ENCODE assay signal across 24 mouse cellular contexts in genomic region chr3:154763374-154763773, GRCm38 (mm10).
DNase-seq lines count a peak whose midpoint lies in the region; ATAC-seq and TF ChIP-seq lines count a peak whose summit lies in the region.
"Had no signal": no experiment of that assay in that cellular context is flagged by ENCODE, and none has a peak within 500 bp of the region (broad histone marks: within the 10 kb centered on the region; RNA-seq: fewer than 3 reads in every experiment).

No protein-coding gene starts in this region.

- no peak for TF ChIP-seq CTCF in lung, postnatal 0 days (IDR thresholded peaks at IDR 0.05)
- TF ChIP-seq CTCF in gastrocnemius, adult 2 months (IDR thresholded peaks at IDR 0.05), result no peak

- intact Hi-C loops in gastrocnemius, adult 2 months (cut with DNase I), result no loop called here

- H3K4me2 ChIP-seq in kidney, embryonic 15.5 days, result no peak overlapping the region
- no peak overlapping the region for H3K4me2 ChIP-seq in lung, postnatal 0 days (replicated peaks; ENCODE audit: low read depth, low read length)
- H3K4me2 ChIP-seq in embryonic facial prominence, embryonic 11.5 days (ENCODE audit: low read depth, low read length), result no peak overlapping the region
- H3K4me2 ChIP-seq: heart, embryonic 15.5 days; hindbrain, embryonic 13.5 days; lung, embryonic 15.5 days; neural tube, embryonic 15.5 days had no signal

- no peak overlapping the region for H3K4me3 ChIP-seq in kidney, embryonic 15.5 days (replicated peaks)
- no peak overlapping the region for H3K4me3 ChIP-seq in lung, postnatal 0 days (ENCODE audit: low read depth, low read length)
- no peak overlapping the region for H3K4me3 ChIP-seq in embryonic facial prominence, embryonic 11.5 days (ENCODE audit: low read depth, low read length)
- H3K4me3 ChIP-seq in gastrocnemius, adult 2 months, result no peak overlapping the region
- H3K4me3 ChIP-seq: heart, embryonic 15.5 days; hindbrain, embryonic 13.5 days; lung, embryonic 15.5 days; neural tube, embryonic 15.5 days had no signal

- TF ChIP-seq EP300 in lung, postnatal 0 days (IDR thresholded peaks at IDR 0.05), result no peak

- DNase-seq in heart, adult 11 months, result peak; percentile 90
- DNase-seq in heart, postnatal 4 days, result no peak
- no peak for DNase-seq in kidney, postnatal 36 days
- peak; percentile 5 for DNase-seq in lung, postnatal 0 days (ENCODE audit: low spot score)
- no peak for DNase-seq in lung, postnatal 36 days
- peak; percentile 28 for DNase-seq in embryonic facial prominence, embryonic 11.5 days (ENCODE audit: low spot score)
- no peak for DNase-seq in gastrocnemius, adult 2 months
- DNase-seq: adrenal gland, postnatal 14 days; cerebellum, adult 11 months; cerebellum, adult 9-10 months; cerebellum, postnatal 36 days; kidney, adult 2 months; liver; midbrain, embryonic 14.5 days; retina, postnatal 1 day; right cerebral cortex, postnatal 14 days; thymus, postnatal 14 days had no signal

- no peaks in the 10 kb centered on the region for H3K36me3 ChIP-seq in kidney, embryonic 15.5 days
- no peaks in the 10 kb centered on the region for H3K36me3 ChIP-seq in lung, postnatal 0 days (ENCODE audit: insufficient read depth, low read length)
- no peaks in the 10 kb centered on the region for H3K36me3 ChIP-seq in embryonic facial prominence, embryonic 11.5 days (replicated peaks; ENCODE audit: control insufficient read depth, insufficient read depth, low read depth, low read length)
- H3K36me3 ChIP-seq: heart, embryonic 15.5 days; hindbrain, embryonic 13.5 days; lung, embryonic 15.5 days; neural tube, embryonic 15.5 days had no signal

- 0 out of 2 replicates have a peak, but pooled peaks cover 8% of the 10 kb centered on the region for H3K4me1 ChIP-seq in kidney, embryonic 15.5 days
- H3K4me1 ChIP-seq in lung, postnatal 0 days (ENCODE audit: insufficient read depth, low read depth, low read length), result no peaks in the 10 kb centered on the region
- no peaks in the 10 kb centered on the region for H3K4me1 ChIP-seq in embryonic facial prominence, embryonic 11.5 days (ENCODE audit: control insufficient read depth, insufficient read depth, low read length)
- H3K4me1 ChIP-seq: heart, embryonic 15.5 days; hindbrain, embryonic 13.5 days; lung, embryonic 15.5 days; neural tube, embryonic 15.5 days had no signal

- H3K27ac ChIP-seq in kidney, embryonic 15.5 days, result no peak overlapping the region
- no peak overlapping the region for H3K27ac ChIP-seq in lung, postnatal 0 days (ENCODE audit: low read length)
- no peak overlapping the region for H3K27ac ChIP-seq in embryonic facial prominence, embryonic 11.5 days (replicated peaks; ENCODE audit: low read depth, low read length)
- H3K27ac ChIP-seq in gastrocnemius, adult 2 months, result no peak overlapping the region
- H3K27ac ChIP-seq: heart, embryonic 15.5 days; hindbrain, embryonic 13.5 days; liver, embryonic 14.5 days; lung, embryonic 15.5 days; neural tube, embryonic 15.5 days had no signal

- no peaks in the 10 kb centered on the region for H3K27me3 ChIP-seq in kidney, embryonic 15.5 days
- H3K27me3 ChIP-seq in lung, postnatal 0 days (replicated peaks; ENCODE audit: insufficient read depth, low read length), result no peaks in the 10 kb centered on the region
- H3K27me3 ChIP-seq in embryonic facial prominence, embryonic 11.5 days (ENCODE audit: control insufficient read depth, insufficient read depth, low read length), result no peaks in the 10 kb centered on the region
- H3K27me3 ChIP-seq: heart, embryonic 15.5 days; lung, embryonic 15.5 days; neural tube, embryonic 15.5 days had no signal

- H3K9ac ChIP-seq in kidney, embryonic 15.5 days, result no peak overlapping the region
- no peak overlapping the region for H3K9ac ChIP-seq in lung, postnatal 0 days (replicated peaks; ENCODE audit: low read depth)
- H3K9ac ChIP-seq in embryonic facial prominence, embryonic 11.5 days (replicated peaks; ENCODE audit: low read length), result no peak overlapping the region
- H3K9ac ChIP-seq: heart, embryonic 15.5 days; hindbrain, embryonic 13.5 days; liver, embryonic 14.5 days; lung, embryonic 15.5 days; neural tube, embryonic 15.5 days had no signal

- peak; percentile 52; the same call in 1 of the 2 replicates for ATAC-seq in kidney, embryonic 15.5 days (replicated peaks; ENCODE audit: low FRiP score)
- ATAC-seq in lung, postnatal 0 days, result no peak
- ATAC-seq in embryonic facial prominence, embryonic 11.5 days (replicated peaks; ENCODE audit: insufficient number of reproducible peaks, low FRiP score, low TSS enrichment, low read depth), result 0 out of 2 replicates have a peak, but pooled peaks have one; percentile 2
- ATAC-seq: forebrain, embryonic 16.5 days had no signal

- 39% methylated on average over 9 of the region's 9 CpGs for WGBS in kidney, embryonic 15.5 days
- 36% methylated on average over 9 of the region's 9 CpGs for WGBS in lung, postnatal 0 days
- 50% methylated on average over 9 of the region's 9 CpGs for whole genome bisulfite sequencing in embryonic facial prominence, embryonic 11.5 days

- no peaks in the 10 kb centered on the region for H3K9me3 ChIP-seq in kidney, embryonic 15.5 days (replicated peaks)
- no peaks in the 10 kb centered on the region for H3K9me3 ChIP-seq in lung, postnatal 0 days (ENCODE audit: low read length)
- H3K9me3 ChIP-seq in embryonic facial prominence, embryonic 11.5 days (replicated peaks; ENCODE audit: control insufficient read depth, low read length), result no peaks in the 10 kb centered on the region
- H3K9me3 ChIP-seq: heart, embryonic 15.5 days; hindbrain, embryonic 13.5 days; lung, embryonic 15.5 days; neural tube, embryonic 15.5 days had no signal

Comparison
In these comparisons a context has a peak if more than half of its experiments do, and no peak if none do; other contexts are left out.
1. DNase-seq: peak in heart, adult 11 months (single experiment), lung, postnatal 0 days (single experiment) and embryonic facial prominence, embryonic 11.5 days (single experiment); none in heart, postnatal 4 days (single experiment), kidney, postnatal 36 days (0 of 2), lung, postnatal 36 days (single experiment) and gastrocnemius, adult 2 months (single experiment).